Mouse (Mus musculus) megakaryocyte-erythroid progenitor cell, adult 5-6 weeks (primary cell): ENCODE measurements around the gene Flvcr2. TPM values are rescaled to one million over a fixed set of nuclear protein-coding genes. Genes with fewer than 3 reads are reported as not detected.

Experiments
- ATAC-seq: replicated peaks from 2 replicates; pipeline ENCODE4 v1.8.0; 2016; ENCODE audit warnings: mild to moderate bottlenecking, inconsistent platforms; ENCODE audit not compliant: severe bottlenecking, poor library complexity, low FRiP score, low TSS enrichment
- total RNA-seq, 2 experiments: library from RNA; stranded (forward) in 1 of 2; stranded (reverse) in 1 of 2; fragments of 200-1000, 215-1000 nt in 1 of 2; fragments of >200 nt in 1 of 2; fragmentation: Nextera tagmentation in 1 of 2; gene quantifications; 2 replicates each; pipeline ENCODE4 v1.2.3; 2014 to 2017

Gene Flvcr2
- total RNA-seq (2014; fragmentation: Nextera tagmentation) (not detected in 2 replicates), total RNA-seq (2017) (not detected in 2 replicates)

DNA sequence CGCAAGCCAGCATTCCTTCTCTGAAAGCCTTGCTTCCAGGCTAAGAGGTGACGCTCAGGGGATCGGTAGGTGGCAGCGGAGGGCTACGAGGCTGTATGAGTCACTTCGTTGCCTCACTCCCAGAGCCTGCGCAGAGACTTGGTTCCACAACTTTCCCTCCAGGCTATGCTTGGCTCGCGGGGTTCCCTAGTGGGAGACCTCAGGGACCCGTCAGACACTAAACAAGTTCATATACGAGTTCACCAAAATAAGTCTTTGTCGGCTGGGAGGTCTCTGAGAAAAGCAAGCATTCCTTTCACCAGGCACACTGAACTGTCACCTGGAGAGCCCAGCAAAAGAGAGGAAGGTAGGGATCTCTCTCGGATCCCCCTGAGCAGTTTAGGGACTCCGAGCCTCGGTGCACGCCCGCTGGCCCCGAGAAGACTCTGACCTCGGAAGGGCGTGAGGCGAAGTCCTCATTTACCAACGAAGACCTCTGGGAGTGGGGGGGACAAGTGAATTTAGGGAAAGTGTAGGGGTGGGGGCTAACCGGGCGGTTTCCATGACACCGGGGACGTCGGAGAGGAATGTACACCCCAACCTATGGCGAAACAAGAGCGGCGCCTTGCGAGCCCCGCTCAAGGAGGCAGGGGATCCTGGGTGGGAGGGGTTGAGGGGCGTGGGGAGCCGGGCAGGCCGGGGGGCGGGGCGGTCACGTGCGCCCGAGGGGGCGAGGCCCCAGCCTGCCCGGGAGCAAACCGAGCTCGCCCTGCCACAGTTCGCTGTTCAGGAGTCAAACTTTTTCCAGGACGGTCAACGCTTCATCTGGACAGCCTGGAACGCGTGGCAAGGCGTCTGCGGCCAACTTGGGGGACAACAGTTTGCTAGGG lies at the start of gene Flvcr2:
Gene Flvcr2, plus strand, starts transcription at position 713 of the 869 bp plus-strand sequence.
- ATAC-seq: peak; percentile 94

DNA sequence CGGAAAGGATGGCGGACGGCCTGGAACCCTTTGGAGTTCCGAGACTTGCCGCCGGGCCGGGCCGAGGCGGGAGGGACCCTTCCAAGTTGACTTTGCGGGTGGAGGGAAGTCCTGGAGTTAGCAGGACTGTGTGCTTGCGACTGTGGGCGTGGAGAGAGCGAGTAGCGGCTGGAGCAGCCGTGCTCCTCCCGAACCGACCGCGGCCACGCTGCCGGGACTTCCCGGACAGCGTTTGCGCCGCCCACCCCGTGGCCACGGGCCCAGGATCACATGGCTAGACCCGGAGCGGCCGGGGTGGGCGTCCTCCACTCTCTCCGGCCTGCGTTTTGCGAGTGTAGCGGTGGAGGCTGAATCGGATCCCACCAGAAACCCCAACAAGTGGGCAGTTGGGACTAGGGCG lies 48.2 kb upstream of the Flvcr2 start:
- peak; percentile 99 for ATAC-seq

DNA sequence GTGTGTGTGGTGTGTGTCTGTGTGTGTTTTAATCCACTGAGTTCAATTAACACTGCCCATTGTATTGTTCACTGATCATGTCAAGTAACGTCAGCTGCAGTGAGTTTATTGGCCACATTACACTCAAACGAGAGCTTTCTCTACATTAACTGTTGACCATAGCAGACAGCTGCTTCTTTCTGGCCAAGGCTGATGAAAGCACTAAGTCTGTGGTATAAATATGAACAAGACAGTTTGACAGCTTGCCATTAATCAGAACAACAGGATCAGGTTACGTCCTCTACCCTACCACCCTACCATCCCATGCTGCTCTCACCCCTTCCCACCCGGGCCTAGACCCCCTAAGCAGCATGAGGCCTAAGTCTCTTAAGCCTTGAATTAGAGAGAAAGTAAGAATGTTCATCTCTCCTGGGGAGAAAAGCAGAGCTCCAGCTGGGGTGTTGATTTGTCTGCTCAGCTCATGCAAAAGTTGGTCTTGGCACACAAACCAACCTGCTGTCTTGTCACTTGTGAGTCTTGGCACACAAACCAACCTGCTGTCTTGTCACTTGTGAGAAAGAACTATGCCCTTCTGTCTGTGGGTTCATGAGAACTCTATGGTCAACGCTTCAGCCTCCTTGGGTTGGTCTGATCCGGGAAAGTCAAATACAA lies 46.0 kb upstream of the Flvcr2 start:
- no peak for ATAC-seq

- ATAC-seq: no peak
Observed at GRCm38 (mm10) chr12:85700842-85701223, 45.5 kb upstream of the Flvcr2 start.

DNA sequence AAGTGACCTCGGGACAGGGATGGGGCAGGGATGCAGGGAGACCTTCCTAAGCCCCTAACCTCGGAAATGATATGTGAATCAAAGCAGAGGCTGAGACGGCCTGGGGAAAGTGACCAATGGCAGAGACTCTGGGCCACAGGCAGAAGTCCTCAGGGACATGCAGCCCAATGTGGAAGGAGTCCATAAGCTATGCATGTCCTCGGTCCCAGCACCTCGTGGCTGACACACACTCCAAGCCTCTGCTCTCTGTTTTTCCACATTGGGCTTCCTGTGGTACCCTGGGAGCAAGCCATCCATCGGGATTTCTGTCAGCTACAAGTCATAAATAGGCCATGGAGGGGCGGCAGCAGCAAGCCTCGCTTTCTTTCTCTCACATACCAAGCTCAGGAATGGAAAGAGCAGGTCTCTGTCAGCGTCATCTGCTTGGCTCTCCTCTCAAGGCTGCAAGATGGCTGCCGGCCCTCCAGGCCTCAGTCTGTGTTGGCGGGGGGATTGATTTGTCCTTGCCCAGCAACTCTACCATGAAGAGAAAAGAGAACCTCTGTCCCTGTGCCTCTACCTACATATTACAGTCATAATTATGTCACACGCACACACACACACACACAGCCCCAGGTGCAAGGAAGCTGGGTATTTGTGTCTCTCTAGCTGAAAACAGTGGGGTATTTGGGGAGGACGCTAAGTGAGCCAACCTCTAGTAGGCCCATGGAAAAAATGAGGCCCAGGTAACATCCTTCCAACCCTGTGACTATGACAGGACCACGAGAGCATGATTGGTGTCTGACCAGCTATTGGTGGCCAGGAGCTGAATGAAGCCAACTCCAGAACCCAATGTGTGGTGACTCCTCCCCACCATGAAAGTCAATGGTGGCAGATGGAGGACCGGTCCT lies 43.9 kb upstream of the Flvcr2 start:
- ATAC-seq: no peak

DNA sequence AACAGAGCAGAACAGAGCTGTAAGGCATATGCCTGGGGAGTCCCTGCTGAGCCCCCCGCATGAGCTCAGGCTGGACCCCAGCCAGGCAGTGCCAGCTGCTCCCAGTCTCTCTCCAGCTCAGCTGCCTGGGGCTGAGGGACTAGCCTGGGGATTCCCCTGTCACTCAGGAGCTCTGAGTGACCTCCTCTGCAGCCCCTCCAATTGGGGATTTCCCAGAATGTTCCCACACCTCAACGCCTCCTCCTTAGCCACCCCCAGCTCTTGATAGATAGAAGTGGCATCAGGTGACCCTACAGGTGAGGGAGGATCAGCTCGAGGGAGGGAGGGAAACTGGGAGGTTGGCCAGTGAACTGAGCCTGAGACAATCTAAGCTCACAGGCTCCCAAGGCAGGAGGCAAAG lies 42.8 kb upstream of the Flvcr2 start:
- no peak for ATAC-seq

DNA sequence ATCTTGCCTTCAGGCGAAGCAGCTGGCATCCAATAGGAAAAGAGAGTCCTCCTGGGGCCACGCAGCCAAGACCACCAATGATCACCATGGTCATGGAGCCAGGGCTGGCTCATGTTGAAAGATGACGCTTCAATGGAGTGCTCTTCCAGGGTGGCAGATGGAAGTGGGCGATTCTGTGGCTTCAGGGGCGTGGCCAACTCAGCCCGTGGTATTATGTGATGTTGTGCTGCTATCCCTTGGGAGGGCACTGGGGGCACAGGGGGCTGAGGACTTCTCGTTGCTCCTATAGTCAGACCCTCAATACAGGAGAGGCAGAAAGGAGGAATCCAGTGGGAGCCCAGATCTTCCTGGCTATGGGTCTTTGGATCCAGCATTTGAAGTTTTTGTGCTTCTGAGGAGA lies 41.8 kb upstream of the Flvcr2 start:
- ATAC-seq: peak; percentile 76

DNA sequence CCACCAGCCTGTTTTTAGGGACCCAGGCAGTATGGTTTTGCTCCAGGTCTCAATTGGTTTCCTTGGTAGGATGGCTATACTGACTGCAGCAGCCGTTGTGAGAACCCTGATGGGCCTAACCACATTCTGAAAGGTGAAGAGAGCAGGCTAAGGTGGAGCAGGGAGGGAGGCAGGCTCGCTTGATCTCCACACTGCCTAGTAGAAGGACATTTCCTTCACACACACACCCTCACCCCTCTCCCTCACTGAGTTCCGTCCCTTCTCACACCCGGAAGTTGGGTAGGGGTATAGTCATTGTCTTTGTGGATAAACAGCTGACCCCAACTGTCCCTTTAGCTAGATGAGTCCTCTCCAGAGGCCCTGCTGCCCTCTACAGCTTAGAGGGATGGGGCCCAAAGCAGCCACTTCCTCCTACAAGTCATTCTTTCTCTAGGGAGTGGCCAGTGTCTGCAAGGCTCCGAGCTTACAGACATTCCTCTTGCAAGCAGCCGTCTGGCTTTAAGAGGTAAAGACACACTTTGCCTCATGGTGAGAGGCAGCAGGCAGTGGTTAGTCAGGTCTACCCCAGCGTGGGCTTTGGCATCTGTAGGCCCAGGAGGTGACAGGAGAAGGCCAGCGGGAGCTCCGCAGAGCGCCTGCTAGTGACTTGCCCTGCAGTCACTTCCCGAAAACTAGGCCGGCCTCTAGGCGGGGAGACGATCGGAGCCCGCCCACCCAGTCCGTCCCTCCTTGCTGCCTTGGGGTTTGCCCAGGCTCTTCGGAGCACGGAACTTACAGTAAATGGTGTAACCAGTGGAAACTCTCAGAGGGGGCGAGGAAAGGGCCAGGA lies 41.1 kb upstream of the Flvcr2 start:
- ATAC-seq: peak; percentile 93

- ATAC-seq: no peak; the same call in 1 of the 2 replicates
Observed at GRCm38 (mm10) chr12:85705831-85706530, 40.4 kb upstream of the Flvcr2 start.

DNA sequence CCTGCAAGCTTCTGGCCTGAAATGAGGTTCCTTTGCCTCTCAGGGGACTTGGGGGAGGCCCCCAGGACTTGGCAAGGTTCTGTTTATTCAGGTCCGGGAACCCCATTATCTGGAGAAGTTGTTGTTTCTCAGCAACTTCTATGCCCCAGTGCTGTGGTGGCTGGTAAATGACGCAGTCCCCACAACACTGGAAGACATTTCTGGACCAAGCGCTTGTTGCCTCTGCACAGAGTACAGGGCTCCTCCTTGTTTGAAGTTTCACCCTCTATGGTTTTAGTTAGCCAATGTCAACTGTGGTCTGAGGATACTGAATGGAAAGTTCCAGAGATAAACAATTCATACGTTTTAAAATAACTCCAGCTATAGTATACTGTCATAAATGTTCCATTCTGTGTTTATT lies 39.4 kb upstream of the Flvcr2 start:
- no peak for ATAC-seq

GRCm38 (mm10) chr12:85707391-85707790 lies 38.9 kb upstream of the Flvcr2 start:
- no peak for ATAC-seq

GRCm38 (mm10) chr12:85708556-85708955 lies 37.8 kb upstream of the Flvcr2 start:
- no peak for ATAC-seq

- no peak for ATAC-seq
Observed at GRCm38 (mm10) chr12:85710695-85711094, 35.6 kb upstream of the Flvcr2 start.

- no peak for ATAC-seq
Observed at GRCm38 (mm10) chr12:85712587-85712986, 33.8 kb upstream of the Flvcr2 start.

DNA sequence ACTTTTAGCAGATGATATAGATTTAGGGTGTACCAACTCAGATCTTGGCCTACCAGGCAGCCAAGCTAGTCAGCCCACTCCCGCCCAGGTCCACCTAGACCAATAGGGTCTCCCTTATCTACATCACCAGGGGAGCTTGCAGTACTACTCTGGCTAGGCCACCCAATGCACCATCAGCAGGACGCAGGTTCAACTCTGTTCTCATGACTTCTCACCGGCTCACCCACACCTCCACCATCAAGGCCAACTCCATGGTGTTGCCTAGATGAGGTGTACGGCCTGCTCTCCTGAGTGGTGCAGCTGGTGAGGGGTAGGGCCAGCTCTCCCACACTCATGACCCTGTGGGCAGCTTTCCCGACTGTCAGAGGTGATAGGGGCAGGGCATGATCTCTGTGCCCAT lies 32.2 kb upstream of the Flvcr2 start:
- ATAC-seq: no peak

GRCm38 (mm10) chr12:85725306-85725705 lies 21.0 kb upstream of the Flvcr2 start:
- no peak for ATAC-seq

DNA sequence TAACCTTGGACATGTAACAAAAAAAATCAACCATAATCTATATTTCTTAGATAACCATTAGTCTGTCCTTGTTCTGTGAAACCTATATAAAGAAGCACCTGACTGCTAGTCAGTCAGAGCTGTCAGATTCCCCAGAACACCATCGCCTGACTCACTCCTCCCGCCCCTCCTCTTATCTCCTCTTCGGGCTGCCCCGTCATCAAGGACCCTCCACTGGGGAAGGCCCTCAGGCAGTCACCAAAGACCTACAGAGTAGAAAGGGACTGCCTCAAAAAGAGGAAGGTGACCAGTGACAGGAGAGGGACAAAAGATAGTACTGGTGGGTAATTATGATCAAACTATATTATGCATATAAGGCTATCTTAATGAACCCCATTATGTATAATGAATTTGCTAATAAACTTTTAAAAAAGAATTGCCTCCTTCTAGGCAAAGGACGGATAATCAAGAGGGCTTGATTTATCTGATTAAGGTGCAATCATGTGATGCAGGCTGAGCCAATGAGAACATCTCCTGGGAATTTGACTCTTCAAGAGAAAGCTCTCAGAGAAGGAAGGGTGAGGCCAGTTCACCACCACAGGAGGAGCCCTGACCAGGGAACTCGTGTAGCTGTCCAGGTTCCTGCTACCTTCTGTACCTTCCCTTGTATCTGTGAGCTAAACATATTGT lies 19.5 kb upstream of the Flvcr2 start:
- ATAC-seq: no peak

DNA sequence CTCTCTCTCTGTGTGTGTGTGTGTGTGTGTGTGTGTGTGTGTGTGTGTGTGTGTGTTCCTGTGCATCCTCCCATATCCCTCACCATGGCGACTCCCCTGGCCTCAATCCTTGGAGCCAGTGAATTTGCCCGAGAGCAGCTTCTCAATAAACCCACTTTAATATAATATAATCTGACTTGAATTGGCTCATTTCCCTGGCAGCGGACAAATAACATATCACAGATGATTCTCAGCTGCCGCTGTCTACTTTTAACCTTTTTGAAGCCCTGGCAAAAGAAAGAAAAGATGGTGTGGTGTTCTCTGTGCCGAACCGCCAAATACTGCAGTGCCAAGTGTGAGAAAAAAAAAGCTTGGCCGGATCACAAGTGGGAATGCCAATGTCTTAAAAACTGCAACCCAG lies 18.2 kb upstream of the Flvcr2 start:
- ATAC-seq: no peak
